Mouse (Mus musculus) monocyte, adult 5-6 weeks (primary cell): ENCODE results near the gene Sdk2. TPM values are rescaled to one million over a fixed set of nuclear protein-coding genes. Genes with fewer than 3 reads are reported as not detected.

Experiments used
- ATAC-seq: fragments of 153-309, 156-312 bp; replicated peaks from 2 replicates; pipeline ENCODE4 v1.8.0; 2017; ENCODE audit warnings: mild to moderate bottlenecking; ENCODE audit not compliant: low TSS enrichment, insufficient number of reproducible peaks, severe bottlenecking, poor library complexity, low FRiP score
- total RNA-seq: library from RNA; stranded (forward); fragments of 200-1000, 200-491, 200-594 nt; gene quantifications from 3 replicates; pipeline ENCODE4 v1.2.3, GENCODE M21; 2017

The Sdk2 gene
- total RNA-seq, 1 experiment from 2014 or later = 0.19 TPM

GRCm38 (mm10) chr11:114004651-114005050 lies 62.2 kb downstream of the Sdk2 start:
- no peak for ATAC-seq

- ATAC-seq = no peak
Observed at GRCm38 (mm10) chr11:114003195-114003594, 63.7 kb downstream of the Sdk2 start.

- ATAC-seq = no peak
Observed at GRCm38 (mm10) chr11:114000051-114000450, 66.8 kb downstream of the Sdk2 start.

GRCm38 (mm10) chr11:113998702-113999101 lies 68.1 kb downstream of the Sdk2 start:
- no peak for ATAC-seq

GRCm38 (mm10) chr11:113993921-113994320 lies 72.9 kb downstream of the Sdk2 start:
- ATAC-seq = no peak

- no peak for ATAC-seq
Observed at GRCm38 (mm10) chr11:113992894-113993293, 74.0 kb downstream of the Sdk2 start.

GRCm38 (mm10) chr11:113991886-113992285 lies 75.0 kb downstream of the Sdk2 start:
- ATAC-seq = no peak

GRCm38 (mm10) chr11:113990466-113990865 lies 76.4 kb downstream of the Sdk2 start:
- ATAC-seq = no peak

GRCm38 (mm10) chr11:113990065-113990464 lies 76.8 kb downstream of the Sdk2 start:
- ATAC-seq = no peak

GRCm38 (mm10) chr11:113985826-113986416 lies 80.9 kb downstream of the Sdk2 start:
- ATAC-seq = no peak

- no peak for ATAC-seq
Observed at GRCm38 (mm10) chr11:113981732-113982503, 84.9 kb downstream of the Sdk2 start.

GRCm38 (mm10) chr11:113981088-113981487 lies 85.8 kb downstream of the Sdk2 start:
- no peak for ATAC-seq

- ATAC-seq = no peak
Observed at GRCm38 (mm10) chr11:113978318-113978717, 88.5 kb downstream of the Sdk2 start.

GRCm38 (mm10) chr11:113975667-113975970 lies 91.2 kb downstream of the Sdk2 start:
- no peak for ATAC-seq

- no peak for ATAC-seq
Observed at GRCm38 (mm10) chr11:113974876-113975666, 91.8 kb downstream of the Sdk2 start.

GRCm38 (mm10) chr11:113972517-113972872 lies 94.4 kb downstream of the Sdk2 start:
- ATAC-seq = no peak

- no peak for ATAC-seq
Observed at GRCm38 (mm10) chr11:113971609-113972516, 95.0 kb downstream of the Sdk2 start.

GRCm38 (mm10) chr11:113970026-113970425 lies 96.8 kb downstream of the Sdk2 start:
- no peak for ATAC-seq

GRCm38 (mm10) chr11:113965214-113965613 lies 101.6 kb downstream of the Sdk2 start:
- no peak for ATAC-seq
